Mouse (Mus musculus): Measurements from ENCODE around the gene Wnt10b.
"Not testable (repeated sequence)": the region's sequence is repeated elsewhere in the genome, so short reads cannot be mapped to it uniquely, and the experiment has no call there.

Wnt10b gene

DNA sequence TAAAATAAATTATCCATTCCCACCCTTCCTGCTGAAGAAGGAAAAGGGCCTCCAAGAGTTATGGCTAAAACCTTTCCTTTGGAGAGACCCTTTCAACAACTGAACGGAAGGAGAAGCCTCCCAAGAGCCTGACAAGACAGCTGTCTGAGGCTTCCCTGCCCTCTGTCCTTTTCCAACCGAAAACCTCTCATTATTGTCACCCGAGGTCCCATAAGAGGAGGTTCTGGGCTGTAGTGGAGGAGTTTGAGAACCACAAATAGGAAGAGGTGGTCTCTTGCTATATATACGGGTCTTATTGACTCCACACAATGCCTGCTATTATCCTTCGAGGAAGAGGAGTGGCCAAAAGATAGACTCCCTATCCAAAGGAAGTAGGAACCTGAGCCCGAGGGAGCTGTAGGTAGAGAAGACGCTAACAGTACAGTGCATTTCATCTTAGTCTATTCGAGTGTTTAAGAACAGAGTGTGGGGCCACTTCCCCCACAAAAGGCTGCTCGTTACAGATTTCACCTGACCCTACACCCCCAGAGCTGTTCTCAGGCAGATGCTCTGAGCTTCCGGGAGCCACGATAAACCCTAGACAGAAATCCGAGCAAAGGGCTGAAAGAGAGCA is 6.0 kb downstream of the Wnt10b start:
- DNase-seq = no peak

DNA sequence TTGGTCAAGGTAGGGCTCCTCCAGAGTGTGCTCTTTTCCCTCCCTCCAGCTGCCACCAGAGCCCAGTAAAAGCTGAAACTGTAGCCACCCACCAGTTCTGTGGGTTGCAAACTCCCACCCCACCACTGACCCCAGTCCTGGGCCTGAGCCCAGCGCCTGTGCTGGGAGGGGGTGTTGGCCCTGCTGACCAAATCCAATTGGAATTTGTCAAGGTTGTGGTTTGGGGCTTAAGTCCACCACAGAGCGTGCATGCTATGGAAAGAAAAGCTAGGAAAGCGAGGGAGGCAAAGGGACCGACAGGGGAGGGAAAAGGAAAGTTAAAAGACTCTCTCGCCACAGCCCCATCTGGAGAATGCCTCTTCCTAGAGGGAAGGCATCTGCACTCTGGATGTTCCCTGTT is 9.7 kb downstream of the Wnt10b start:
- no peak for DNase-seq

DNA sequence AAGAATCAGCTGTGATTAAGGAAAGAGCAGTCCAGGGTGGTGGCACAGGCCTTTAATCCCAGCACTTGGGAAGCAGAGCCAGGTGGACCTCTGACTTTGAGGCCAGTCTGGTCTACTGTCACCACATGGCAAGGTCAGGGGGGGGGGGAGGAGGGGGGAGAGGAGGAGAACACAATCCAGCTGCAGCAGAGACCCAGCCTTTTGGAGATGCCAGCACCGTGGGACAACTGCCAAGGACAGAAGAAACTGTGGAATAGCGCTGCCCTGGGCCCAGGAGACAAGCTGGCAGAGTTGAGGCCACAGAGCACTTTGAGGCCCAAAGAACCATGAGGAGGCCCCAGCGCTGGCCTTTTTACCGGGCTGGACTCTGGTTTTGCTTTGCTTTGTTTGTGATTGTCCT is 12.0 kb downstream of the Wnt10b start:
- no peak for DNase-seq

- DNase-seq = peak; percentile 93
Measured at GRCm38 (mm10) chr15:98762670-98763529, 15.1 kb downstream of the Wnt10b start, which contains the start of gene Arf3. Gene Arf3, minus strand, starts transcription at chr15:98763214.

GRCm38 (mm10) chr15:98762201-98762621 is 15.7 kb downstream of the Wnt10b start:
- DNase-seq = peak; percentile 78

GRCm38 (mm10) chr15:98754125-98754524 is 23.8 kb downstream of the Wnt10b start:
- no peak for DNase-seq

DNA sequence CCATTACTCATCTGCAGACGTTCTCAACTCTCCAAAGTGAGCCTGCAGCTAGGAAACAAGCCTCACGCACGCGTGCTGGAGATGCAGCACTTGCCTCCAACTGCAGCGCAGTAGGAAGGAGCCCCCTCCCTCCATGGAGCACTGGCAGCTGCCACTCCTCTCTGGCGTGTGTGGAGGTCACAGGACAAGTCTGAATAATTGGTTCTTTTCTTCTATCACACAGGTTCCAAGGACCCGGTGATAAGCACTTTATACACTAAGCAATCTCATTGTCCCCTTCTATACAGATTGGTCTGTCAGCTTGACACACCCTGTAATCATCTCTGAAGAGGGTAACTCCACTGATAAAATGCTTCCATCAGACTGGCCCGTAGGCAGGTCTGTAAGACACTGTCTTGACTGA is 24.9 kb downstream of the Wnt10b start:
- no peak for DNase-seq

GRCm38 (mm10) chr15:98749093-98749492 is 28.9 kb downstream of the Wnt10b start:
- no peak for DNase-seq

DNA sequence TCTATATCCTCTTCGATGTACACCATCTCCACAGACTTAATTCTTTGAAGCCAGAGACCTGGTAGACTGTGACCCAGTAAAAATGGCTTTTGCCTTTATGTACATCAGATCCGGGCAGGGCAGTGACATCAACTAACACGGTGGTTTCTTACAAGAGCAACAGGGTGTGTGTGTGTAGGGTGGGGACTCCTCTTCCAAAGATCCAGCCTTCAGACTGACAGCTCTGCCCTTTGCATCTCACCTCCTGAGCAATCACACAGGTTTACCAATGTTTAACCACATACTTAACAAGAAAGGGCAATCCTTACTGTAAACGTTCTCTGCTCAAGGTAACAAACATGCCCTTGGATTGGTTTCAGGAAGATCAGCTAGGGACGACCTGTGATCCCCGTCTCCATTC is 30.7 kb downstream of the Wnt10b start:
- no peak for DNase-seq

- DNase-seq = no peak
Measured at GRCm38 (mm10) chr15:98746344-98746965, 31.5 kb downstream of the Wnt10b start.

DNA sequence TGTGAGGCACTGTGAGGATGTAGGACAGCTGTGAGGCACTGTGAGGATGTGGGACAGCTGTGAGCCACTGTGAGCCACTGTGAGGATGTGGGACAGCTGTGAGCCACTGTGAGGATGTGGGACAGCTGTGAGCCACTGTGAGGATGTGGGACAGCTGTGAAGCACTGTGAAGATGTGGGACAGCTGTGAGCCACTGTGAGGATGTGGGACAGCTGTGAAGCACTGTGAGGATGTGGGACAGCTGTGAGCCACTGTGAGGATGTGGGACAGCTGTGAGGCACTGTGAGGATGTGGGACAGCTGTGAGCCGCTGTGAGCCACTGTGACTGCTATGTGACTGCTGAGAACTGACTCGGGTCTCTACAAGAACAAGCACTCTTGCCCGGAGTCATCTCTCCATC is 34.1 kb downstream of the Wnt10b start:
- not testable (repeated sequence) for DNase-seq

DNA sequence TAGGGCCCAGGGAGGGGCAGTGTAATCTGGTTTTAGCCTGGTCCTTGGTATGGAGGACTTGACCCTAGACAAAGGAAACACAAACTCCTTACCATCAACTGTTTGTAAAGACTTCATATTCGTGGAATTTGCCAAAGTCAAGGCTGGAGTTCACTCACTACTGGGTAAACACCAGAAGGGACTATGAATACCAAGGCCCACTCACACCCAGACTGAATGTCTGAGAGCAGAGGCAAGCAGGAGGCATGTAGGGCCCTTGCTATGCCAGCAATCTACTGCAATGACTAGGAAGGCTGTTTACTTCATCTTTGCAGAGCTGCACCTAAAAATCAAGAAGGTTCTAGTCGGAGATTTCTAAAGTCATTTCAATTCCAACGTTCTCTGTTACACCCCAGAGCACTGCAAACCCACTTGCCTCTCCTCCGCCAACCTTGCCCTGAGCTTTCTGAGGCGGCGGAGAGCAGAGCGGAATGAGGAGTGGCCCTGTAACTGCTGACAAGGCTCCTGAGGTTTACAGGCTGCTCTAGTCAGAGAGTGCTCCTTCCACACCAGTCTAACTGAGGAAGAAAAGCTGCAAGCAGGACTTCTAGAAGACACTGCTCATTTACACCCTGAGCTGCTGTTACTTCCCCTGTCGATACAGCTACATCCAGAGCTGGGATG is 35.1 kb downstream of the Wnt10b start:
- DNase-seq = no peak

DNA sequence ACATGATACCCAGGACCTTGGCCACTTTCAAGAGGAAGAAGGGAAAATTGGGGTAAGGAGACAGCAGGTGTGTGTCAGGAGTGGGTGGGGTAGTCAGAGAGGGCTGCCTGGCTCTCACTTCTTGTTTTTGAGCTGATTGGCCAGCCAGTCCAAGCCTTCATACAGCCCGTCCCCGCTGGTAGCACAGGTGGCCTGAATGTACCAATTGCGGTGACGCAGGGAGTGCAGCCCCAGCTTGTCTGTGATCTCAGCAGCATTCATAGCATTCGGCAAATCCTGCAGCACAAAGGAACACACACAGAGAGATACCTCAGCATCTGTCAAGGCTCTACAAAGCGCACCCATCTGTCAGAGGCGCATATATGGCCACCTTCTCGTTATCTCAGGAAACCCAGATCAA is 37.7 kb downstream of the Wnt10b start:
- DNase-seq = no peak

GRCm38 (mm10) chr15:98738796-98739195 is 39.2 kb downstream of the Wnt10b start:
- no peak for DNase-seq

- DNase-seq = no peak
Measured at GRCm38 (mm10) chr15:98737881-98738280, 40.1 kb downstream of the Wnt10b start.

GRCm38 (mm10) chr15:98736521-98736920 is 41.4 kb downstream of the Wnt10b start:
- DNase-seq = no peak

DNA sequence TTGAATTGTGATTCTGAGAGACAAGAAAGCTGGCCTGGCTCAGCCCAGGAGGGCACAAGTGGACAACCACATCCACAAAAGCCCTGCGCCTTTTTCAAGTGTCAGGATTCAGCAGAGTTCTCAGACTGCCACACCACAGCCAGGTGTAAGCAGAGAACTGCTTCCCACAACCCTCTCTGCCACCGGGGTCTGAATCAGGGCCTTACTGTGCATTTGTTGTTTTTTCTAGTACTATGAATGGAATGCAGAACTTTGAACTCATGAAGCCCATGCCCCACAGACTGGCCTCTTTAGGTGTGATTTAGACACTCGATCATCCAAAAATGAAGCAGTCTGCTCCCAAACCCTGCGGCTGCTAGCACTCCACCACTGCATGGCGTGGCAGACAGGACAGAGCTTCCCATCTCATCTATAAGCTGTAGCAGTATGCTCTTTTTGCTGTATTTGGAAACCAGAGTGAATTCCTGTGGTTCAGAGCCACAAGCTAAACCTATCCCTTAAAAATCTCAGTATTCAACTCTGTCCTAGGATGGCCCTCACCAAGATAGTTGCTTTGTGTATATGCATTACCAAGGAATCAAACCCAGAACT is 43.9 kb downstream of the Wnt10b start:
- no peak for DNase-seq

- DNase-seq = no peak
Measured at GRCm38 (mm10) chr15:98733370-98733769, 44.6 kb downstream of the Wnt10b start.

DNA sequence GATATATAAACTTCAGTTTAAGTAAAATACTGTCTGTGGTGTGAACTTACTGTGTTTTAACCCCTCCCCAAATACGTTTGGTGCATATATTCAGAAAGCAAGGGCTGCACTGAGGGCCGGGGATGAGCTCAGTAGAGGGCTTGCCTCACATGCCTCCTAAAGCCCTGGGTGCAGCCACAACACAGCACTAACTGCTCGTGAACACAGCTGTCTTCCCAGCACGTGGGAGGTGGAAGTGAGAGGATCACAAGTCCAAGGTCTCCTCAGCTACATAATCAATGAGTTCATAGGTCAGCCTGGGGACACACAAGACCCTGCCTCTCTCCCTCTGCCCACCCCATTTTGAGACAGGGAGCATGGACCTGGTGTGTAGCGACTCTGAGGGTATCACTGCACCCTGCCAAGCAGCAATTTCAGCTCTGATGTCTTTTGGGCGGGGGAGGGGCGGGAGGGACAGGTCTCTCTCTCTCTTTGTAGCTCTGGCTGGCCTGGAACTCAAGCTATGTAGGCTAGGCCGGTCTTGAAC is 45.9 kb downstream of the Wnt10b start:
- no peak for DNase-seq

DNA sequence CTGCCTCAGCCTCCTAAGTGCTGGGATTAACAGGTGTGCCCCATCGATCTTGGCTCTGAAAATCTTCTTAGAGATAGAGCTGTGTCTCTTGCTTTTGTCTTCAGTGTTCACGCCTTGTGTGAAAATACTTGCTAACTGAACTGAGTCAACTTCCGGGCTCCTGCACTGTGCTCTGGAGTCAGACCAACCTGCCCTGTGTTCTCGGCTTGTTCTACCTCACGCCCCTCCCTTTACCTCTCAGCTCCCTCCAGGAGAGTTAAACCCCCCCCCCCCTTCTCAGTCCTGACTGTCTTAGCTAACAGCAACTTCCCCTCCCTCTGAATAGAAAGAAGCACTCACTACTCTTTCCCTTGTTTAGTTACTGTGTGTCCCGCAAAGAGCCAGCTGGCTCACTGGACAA is 47.2 kb downstream of the Wnt10b start:
- DNase-seq = no peak

- no peak for DNase-seq
Measured at GRCm38 (mm10) chr15:98729791-98730545, 48.0 kb downstream of the Wnt10b start.

DNA sequence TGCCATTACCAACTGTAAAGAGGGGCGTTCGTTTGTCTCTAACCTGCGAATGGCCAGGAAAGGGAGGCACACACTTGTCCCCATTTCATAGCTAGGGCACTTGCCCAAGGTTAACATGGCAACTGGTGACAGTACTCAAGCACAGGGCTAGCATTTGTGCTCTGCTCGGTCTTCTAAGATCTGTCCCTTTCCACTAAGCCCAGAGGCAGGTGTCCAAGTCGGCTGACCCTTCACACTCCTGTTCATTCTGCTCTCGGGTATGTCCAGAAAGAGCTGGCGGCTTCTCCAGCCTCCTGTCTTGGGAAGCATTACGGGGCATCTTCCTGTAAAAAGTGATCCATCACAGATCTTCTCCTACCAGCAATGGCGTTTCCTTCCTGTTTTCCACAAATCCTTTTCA is 49.6 kb downstream of the Wnt10b start:
- DNase-seq = peak; percentile 52

Data from kidney, adult 11 months (tissue).